Mouse (Mus musculus): ENCODE results near the gene Caps2.
"Not testable (repeated sequence)": the region's sequence is repeated elsewhere in the genome, so short reads cannot be mapped to it uniquely, and the experiment has no call there.

Caps2 gene

DNA sequence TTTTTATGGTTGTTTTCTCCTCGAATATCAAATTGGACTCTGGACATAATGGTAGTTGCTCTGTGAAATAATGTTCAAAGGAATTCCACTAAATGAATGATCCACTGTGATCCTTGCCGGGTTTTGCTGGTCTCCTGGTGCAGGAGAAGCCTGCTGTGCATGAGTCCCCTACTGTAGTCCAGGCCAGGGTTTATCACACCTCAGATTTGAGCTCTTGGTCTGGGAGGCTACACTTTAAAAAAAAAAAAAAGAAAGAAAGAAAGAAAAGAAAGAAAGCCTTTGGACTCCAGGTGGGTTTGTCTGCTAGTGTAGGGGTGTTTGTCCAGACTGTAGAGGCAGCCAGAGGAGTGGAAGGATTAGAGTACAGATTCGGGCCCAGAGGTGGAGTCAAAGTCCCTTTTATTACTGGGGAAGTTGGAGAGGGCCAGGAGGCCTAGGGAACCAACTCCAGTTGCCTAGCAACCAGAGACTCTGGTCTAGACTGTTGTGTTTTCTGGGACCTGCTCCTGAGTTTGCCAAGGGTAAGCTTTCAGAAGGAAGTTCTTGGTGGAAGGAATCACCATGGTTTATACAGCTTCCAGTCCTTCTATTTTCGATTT, at the start of gene Caps2:
Gene Caps2, plus strand, starts transcription at position 454 of the 599 bp plus-strand sequence.
- no peak for DNase-seq (ENCODE audit: low spot score)

DNA sequence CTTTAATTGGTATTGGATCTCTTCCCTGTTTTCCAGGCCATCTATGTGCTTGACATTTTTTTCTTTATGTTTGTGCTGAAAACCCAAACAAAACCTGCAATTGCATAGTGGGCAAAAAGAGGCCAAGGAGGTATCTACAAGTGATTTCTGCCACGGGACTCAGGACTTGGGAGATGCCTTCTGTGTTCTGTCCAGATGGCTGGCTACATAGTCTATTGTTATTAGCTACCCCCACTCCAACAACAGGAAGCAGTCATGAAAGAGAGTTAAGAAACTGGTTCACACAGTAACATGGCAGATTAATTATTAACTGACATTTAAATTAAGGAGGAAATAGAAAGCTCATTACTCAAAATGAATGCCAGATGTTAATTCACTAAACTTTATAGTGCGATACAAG, 38.3 kb upstream of the Caps2 start:
- DNase-seq (ENCODE audit: low spot score) = not testable (repeated sequence)

DNA sequence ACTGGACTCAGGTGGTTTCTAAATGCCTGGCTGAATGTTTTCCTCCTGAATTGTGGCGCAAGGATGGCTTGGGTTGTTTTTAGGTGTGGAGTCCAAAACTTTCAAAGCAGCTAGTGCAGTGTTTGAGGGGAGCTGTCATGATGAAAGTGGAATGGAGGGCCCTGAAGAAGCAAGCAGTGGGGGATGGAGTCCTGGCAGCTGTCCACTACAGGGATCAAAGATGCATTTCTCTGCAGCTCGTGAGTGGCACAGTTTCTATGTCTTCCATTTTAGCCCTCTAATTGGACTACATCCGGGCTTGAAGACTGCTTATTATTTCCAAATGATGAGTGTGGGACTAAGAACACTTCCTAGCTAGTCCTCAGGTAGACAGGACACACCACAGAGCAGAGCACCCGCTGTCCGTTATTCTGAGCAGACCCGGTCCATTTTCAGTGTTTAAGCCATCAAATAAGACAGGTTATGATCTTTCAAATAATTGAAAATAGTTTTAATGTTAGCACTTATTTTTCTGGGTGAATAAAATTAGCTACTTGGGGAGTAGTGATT, 35.7 kb upstream of the Caps2 start:
- not testable (repeated sequence) for DNase-seq (ENCODE audit: low spot score)

DNA sequence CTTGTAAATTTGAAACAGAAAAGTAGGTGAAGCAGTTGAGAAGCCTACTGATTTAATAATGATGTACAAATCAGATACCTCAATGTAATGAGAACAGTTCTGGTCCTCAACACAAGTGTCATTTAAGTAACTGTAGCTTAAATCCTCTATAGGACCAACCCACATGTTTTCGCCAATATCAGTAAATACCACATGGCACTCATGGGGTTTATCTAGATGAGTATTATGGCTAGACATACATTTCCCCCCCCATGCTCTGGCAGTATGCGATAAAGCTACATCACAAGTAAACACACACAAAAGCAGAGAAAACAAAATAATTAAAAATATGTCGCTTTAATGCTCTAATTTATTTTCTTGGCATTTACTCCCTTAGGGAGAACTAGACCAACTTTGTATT, 31.2 kb upstream of the Caps2 start:
- DNase-seq (ENCODE audit: low spot score) = peak; percentile 13

DNA sequence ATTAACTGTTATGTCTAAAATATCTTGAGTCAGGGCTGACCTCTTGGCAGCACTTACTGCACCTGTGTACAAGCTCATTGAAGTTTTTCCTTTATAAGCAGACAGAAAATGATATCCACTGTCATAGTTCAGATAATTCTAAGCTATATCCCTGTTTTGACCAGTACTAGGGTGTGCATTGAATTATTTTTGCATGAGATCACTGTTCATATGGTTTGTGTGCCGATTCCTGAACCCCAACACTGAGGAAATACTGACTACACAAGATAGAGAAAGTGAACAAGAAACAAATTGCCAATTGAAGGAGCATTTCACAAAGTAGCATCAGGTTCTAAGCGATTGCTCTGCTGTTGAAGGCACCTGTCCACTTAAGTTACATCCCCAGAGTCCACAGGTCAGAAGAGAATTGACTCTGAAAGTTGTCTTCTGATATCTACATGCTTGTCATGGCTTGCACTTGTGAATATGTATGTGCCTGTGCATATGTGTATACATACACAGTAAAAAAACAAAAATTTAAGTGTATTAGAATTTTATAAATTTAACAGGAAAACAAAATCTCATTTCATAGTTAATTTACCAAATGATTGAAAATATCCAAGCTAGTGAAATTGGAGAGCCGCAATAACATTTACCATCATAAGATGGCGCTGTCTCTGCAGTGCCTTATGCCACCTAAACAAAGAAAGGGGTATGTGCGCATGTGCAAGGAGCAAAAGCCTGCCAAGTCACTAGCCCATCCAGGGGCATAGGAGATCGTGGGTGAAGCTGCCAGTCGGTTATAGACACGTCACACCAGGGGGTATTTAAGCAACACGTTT, 25.2 kb upstream of the Caps2 start:
- peak; percentile 43 for DNase-seq (ENCODE audit: low spot score)

DNA sequence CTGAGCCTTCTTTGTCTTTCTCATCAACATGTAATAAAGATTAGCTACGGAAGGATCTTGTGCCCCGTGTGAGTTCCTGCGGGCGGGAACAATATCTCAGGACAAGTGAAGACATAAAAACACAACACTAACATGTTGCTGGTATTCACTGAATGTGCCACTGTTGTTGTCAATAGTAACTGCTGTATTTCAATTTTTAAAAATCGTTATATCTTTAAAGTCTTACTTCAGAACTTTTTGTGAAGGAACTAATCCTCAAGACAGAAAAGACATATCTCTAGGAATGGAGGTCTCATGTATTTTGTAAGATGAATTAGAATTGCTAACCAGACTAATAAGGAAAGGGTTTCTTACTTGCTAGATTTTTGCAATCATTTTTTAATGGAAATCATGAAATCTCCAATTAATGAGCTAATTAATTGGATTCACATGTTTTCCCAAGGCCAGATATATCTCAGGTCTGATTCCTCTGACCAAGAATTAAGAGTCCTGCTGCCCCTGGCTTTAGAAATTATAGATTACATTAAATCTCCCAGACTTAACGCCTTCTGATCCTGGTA, 24.5 kb upstream of the Caps2 start:
- DNase-seq (ENCODE audit: low spot score) = no peak

DNA sequence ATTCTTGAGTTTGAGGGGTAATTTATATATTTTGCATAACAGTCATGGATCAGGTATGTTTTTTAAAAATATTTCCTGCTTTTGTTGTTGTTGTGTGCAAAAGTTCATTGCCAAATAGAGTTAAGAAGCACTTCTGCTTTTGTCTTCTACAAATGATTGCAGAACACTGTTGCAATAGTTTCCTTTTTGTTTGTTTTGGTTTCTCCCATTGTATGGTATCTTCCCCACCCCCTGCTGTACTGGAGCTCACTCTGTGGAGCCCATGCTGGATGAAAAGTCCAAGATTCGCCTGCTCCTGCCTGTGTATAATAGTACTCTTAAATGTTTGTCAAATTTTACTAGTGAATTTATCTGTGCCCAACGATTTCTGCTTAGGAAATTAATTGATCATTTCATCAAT, 23.6 kb upstream of the Caps2 start:
- DNase-seq (ENCODE audit: low spot score) = no peak

DNA sequence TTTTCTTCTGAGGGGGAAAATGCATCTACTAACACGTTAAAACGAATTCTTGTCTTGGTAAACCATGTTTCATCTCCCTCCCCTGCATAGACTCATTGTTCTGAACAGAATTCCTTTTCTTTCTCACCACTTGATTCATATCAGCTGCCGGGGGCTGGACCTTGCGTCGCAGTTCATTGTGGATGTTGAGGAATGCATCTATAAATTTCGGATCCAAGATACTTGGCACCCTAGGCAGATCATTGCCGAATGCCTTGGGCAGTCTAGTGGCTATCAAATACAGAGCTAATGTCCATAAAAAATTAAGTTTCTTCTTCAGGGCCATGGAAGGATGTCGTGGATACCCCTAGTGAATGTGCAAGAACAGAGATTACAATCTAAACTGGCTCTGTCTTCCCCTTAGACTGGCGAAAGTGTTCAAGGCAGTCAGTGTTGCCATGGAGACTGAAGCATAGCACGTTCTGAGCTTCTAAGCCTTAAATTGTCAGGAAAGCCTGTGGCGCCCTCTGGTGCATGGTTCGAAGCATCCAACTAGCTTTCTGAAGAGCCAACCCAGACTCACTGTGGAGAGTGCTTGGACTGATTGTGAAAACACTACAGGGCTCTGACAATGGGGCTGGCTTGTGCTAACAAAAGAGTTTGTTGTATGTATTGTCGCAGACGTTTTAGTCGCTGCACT, 3.4 kb upstream of the Caps2 start, which contains the start of gene Glipr1l3:
Gene Glipr1l3, minus strand, starts transcription at position 446 of the 679 bp plus-strand sequence.
- peak; percentile 39 for DNase-seq (ENCODE audit: low spot score)

DNA sequence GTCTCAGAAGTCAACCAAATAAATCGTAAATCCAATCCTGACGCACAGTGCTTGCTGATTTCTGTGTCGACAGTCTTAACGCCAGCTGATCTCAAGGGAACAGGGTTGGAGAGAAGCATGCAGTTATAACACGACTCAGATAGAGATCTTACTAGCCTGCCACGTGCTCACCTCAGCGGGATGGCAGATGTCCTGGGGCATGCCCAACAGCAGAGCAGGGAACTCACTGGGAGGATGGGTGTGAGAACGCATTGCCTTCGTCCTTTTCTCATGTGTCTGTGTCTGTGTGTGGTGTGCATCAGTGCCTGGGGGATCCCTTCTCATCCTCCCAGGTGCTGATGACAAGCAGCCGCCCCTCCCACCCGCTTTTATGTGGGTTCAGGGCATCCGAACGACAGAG, 13.6 kb downstream of the Caps2 start:
- DNase-seq (ENCODE audit: low spot score) = not testable (repeated sequence)

DNA sequence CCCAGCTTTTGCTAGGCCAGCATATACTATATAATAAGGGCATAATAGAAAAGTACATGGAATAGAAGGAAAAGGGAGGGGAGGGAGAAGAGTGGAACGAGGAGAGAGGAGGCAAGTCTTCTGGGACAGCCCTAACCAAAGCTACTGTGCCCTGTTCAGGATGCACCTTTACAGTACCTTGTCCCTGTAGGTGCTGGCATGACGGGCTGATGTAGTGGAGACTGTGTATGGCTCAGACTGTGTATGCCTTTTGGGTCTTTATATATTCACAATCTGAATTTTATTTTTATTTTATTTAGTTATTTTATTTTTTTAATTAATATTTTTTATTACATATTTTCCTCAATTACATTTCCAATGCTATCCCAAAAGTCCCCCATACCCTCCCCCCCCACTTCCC, 30.5 kb downstream of the Caps2 start:
- not testable (repeated sequence) for DNase-seq (ENCODE audit: low spot score)

DNA sequence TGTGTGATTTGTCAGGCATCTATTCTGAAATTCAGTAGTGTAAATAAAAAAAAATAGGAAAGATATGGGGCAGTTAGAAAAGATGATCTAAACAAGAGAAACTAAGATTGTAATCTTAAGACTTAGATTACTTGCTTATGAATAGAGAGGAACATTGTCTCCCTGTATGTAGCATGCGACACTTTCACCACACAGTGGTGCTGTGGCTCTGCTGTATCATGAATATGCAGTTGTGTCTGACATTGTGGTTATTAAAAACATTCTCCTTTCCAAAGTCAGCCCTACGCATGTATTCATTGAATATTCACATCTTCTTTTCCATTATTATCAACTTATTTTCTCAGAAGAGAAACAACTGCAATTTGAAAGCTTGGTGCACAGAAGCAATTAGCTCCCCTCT, 40.0 kb downstream of the Caps2 start:
- DNase-seq (ENCODE audit: low spot score) = no peak

DNA sequence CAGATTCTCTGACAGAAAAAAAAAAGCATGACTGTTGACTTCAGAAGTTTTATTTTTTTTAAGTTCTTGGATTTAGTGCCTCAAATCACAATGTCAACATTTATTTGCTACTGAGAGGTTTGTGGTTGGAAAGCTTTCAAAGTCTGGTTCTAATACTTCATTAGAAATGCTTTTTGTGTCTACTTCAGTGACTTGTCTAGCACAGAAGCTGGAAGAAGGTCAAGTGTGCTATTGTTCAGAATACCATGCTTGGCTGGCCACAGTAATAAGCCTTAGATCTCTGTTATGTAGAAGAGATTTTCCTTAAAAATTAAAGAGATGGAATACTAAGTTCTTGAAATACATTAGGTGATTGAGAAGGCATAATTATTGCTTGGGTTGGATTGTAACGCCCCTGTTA, 63.7 kb downstream of the Caps2 start:
- DNase-seq (ENCODE audit: low spot score) = no peak

DNA sequence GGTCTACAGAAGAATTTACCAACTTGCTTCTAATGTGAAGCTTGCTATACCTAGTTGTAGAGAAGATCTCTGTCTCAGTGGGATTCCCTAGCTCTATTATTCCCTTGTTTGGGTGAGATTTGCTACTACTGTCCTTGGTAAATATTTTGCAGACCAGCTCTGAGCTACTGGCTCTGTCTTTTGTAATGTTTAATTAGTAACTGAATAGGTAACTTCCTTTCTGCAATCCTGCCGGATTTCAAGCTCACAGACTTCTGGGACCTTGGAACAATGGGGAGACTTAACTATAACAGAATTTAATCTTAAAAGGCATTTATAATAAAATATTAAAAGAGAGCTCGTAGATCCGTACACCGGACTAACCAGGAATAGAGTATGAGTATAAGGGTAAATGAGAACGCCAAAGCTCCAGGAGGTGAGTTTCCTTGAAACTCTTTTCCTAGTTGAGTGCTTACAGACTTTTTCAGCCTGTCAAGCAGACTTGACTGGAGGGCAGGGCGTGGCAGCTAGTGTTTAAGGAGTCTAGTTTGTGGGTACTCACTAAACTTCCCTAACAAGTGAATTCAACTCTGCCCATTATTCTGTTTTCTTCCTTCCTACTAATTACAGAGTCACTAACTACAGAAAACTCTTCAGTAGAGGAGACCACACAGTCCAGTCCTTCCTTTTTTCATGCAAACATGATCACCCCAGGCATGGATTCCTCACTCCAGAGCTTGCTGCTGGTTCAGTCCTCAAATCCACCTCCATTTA, 65.8 kb downstream of the Caps2 start:
- not testable (repeated sequence) for DNase-seq (ENCODE audit: low spot score)

DNA sequence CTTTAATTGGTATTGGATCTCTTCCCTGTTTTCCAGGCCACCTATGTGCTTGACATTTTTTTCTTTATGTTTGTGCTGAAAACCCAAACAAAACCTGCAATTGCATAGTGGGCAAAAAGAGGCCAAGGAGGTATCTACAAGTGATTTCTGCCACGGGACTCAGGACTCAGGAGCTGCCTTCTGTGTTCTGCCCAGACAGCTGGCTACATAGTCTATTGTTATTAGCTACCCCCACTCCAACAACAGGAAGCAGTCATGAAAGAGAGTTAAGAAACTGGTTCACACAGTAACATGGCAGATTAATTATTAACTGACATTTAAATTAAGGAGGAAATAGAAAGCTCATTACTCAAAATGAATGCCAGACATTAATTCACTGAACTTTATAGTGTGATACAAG, 69.3 kb downstream of the Caps2 start:
- DNase-seq (ENCODE audit: low spot score) = not testable (repeated sequence)

DNA sequence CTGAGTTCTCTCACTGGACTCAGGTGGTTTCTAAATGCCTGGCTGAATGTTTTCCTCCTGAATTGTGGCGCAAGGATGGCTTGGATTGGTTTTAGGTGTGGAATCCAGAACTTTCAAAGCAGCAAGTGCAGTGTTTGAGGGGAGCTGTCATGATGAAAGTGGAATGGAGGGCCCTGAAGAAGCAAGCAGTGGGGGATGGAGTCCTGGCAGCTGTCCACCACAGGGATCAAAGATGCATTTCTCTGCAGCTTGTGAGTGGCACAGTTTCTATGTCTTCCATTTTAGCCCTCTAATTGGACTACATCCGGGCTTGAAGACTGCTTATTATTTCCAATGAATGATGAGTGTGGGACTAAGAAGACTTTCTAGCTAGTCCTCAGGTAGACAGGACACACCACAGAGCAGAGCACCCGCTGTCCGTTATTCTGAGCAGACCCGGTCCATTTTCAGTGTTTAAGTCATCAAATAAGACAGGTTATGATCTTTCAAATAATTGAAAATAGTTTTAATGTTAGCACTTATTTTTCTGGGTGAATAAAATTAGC, 72.0 kb downstream of the Caps2 start:
- not testable (repeated sequence) for DNase-seq (ENCODE audit: low spot score)

DNA sequence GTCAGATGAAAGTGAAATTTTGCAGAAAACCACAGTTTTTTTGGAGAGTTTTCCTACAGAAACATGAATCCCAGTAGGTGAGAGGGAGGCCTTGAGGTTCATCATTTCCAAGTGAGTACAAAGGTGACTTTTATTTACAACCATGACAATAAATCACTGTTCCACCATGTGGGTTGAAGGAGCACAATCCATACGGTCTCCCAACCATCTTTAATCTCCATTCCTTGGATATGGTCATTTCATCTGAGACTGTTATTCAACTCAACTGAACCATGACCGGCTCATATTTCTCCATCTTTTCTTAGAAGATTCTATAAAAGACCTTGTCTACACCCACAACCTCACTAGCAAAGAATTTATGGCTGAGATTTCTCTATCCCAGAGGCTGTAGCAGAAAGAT, 84.9 kb downstream of the Caps2 start:
- no peak for DNase-seq (ENCODE audit: low spot score)

DNA sequence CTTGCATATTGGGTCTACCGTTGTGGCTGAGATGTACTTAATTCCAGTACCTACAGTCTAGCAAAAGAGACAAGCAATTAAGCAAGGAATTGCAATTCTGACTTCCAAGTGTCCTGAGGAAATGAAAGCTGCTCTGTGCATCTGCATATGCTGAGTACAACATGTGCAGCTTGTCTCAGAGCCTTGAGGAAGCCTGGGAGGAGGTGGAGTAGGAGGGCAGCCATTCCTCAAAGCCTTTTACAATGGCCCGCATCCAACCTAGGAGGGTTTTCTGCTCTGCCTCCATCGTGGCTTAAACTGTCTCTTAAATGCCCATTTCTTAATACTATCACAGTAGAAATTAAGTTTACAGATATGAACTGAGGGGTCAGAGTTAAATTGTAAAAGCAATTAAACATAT, 100.0 kb downstream of the Caps2 start:
- no peak for DNase-seq (ENCODE audit: low spot score)

Data from c-Kit-positive CD71-positive TER-119-positive erythroid progenitor cells, embryonic 14.5 days (primary cell).